Mouse (Mus musculus): ENCODE measurements around the gene Lrrc40.
A peak's percentile ranks its signal among the peaks of the same experiment; 100 is the strongest.

Lrrc40 gene

DNA sequence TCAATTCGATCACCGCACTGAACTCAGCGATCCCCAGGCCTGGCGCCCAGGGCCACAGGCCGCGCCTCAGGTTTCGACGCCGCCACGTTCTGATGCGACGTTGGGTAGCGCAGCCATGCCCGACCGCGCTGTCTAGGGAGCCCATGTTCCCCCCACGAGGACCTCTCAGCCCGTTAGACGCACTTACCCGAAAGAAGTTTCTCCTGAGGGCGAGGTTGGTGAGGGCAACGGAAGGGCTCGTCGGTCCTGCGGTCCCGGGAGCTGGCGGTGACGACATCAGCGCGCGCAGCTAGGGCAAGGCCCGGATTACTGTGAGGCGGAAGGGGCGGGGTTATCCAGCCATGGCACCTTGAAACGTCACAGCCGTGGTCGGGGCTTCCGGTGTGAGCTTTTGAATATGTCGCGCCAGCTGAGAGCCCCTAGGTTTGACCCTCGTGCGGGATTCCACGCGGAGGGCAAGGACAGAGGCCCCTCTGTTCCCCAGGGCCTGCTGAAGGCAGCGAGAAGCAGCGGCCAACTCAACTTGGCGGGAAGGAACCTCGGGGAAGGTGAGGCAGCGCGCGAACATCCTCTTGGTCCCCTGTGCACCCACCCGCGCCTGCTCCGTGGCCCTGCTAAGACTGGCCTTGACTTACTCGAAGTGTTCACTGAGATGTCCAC lies at the start of gene Lrrc40, which contains the start of gene Srsf11:
TSS of gene Lrrc40 (plus strand) at position 334 of the 660 bp plus-strand sequence.
TSS of gene Srsf11 (minus strand) at position 311 of the 660 bp plus-strand sequence.
- DNase-seq: peak; percentile 92 to 94

- no peak for DNase-seq
Observed at GRCm38 (mm10) chr3:157993322-157993721, 43.1 kb upstream of the Lrrc40 start.

- DNase-seq: no peak
Observed at GRCm38 (mm10) chr3:157995726-157996125, 40.7 kb upstream of the Lrrc40 start.

- DNase-seq: no peak
Observed at GRCm38 (mm10) chr3:157998742-157999369, 37.6 kb upstream of the Lrrc40 start.

DNA sequence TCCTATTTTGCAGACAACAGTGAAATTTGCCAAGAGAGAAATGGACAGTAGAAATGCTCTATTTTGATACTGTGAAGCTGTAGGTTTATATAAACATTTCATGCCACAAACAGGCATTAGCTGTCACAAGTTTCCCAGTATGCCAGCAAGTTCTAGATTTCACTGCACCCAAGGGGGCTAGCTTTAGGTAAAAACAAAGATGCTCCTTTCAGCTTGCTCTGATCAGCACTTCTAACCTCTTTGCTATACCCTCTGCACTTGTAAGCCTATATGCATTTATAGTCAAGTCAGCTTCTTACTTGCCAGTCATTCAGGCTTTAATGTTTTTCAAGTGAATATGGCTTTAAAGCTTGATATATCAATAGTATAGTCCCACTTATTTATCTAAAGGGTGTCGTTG lies 27.8 kb upstream of the Lrrc40 start:
- no peak for DNase-seq

GRCm38 (mm10) chr3:158009762-158010320 lies 26.6 kb upstream of the Lrrc40 start:
- DNase-seq: no peak

GRCm38 (mm10) chr3:158031371-158031925 lies 5.0 kb upstream of the Lrrc40 start:
- DNase-seq: peak; percentile 87 to 88

- DNase-seq: no peak
Observed at GRCm38 (mm10) chr3:158032106-158032505, 4.4 kb upstream of the Lrrc40 start.

DNA sequence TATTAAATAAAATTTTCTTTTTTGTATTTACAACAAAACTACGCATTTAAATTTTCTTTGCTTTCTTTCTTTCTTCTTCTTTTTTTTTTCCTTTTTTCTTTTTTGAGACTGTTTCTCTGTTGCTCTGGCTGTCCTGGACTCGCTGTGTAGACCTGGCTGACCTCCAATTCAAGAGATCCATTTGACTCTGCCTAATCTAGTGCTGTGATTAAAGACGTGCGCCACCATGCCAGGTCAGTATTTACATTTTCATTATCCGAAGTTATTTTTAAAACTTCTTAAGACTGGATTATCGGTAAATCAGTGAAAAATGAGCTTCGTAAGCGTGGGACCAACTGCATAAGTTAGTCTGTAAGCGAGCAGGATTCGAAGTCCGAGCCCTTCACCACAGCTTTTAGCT lies 596 bp upstream of the Lrrc40 start:
- DNase-seq: no peak

DNA sequence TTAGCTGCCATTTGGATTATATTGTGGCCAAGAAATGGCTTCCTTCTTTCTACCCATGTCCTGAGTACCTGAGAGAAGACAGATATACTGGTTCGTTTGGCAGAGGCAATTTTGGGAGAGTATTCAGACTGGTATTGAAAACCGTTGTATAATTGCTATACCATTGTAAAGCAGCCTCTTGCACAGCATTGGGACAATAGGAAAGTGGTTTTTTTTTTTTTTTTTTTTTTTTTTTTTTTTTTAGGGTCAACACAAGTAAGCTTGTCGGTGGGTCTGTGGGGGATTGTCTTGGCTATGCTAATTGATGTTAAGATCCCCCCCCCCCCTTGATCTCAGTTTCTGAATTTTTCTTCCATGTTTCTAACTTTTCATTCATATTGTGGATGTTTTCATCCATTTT lies 1.6 kb downstream of the Lrrc40 start:
- DNase-seq: no peak

DNA sequence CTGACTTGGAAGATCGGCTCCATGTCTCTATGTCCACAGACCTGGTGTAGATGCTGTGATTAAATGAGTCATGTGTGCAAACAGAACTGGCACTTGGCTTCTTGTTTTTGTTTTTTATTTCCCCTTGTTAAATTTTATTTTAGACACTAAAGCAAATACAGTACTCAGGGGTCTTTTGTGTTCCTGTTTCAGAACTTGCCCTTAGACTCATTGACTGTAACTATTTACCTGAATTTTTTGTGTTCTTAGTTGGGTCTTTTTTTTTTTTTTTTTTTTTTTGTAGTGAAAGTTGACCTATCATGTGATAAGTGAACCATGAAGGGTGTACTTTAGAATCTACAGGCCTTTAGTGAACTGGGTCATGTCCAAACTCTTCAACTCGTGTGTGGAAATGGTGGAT lies 4.3 kb downstream of the Lrrc40 start:
- no peak for DNase-seq

DNA sequence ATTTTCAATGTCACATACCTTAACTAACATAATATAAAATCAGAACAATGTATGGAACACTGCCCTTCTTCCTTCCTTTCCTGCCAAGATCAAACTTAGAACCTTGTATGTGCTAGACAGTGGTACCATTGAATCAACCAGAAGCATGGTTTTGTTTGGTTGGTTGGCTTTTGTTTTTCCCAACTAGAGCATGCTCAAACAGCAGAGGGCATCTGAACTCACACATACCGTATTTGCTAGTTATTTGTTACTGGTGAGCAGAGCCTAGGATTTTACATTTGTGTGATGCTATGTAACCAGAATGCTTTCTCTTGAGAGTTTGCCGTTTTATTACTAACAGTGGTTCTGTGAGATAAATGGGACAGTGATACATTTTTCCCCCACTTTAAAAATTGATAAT lies 13.0 kb downstream of the Lrrc40 start:
- no peak for DNase-seq

GRCm38 (mm10) chr3:158060621-158061291 lies 24.3 kb downstream of the Lrrc40 start:
- no peak for DNase-seq

GRCm38 (mm10) chr3:158061811-158062523 lies 25.5 kb downstream of the Lrrc40 start:
- no peak for DNase-seq

DNA sequence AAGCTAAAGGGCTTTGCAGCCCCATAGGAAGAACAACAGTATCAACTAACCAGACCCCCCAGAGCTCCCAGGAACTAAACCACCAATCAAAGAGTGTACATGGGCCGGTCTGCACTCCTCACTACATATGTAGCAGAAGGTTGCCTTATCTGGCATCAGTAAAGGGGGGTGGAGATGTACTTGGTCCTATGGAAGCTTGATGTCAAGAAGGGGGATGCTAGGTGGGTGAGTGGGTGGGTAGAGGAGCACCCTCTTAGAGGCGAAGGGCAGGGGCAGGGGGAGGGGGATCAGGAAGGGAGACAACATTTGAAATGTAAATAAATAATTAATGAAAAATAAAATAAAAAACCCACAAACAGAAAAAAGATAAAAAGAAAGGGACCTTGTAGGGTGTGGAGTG lies 28.8 kb downstream of the Lrrc40 start:
- DNase-seq: no peak

DNA sequence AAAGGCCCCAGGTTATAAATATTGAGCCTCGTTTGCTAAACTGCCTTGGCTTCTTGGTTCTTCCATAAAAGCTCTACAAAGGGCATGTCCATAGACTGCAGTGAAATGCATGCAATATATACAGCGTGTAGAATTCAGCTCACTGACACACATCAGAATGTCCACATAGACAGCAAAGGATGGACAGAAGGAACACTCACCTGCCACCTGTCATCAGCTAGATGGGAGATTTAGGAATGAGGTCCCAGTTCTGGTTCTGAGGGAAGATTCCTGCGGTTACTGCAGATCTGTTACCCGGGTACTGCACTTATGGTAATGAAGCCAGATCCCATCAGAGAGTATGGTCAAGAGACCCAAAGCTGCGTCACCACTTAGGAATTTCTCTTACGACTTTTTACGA lies 31.5 kb downstream of the Lrrc40 start:
- no peak for DNase-seq

GRCm38 (mm10) chr3:158068613-158069263 lies 32.3 kb downstream of the Lrrc40 start:
- no peak for DNase-seq

GRCm38 (mm10) chr3:158075004-158075403 lies 38.5 kb downstream of the Lrrc40 start:
- no peak for DNase-seq

- no peak for DNase-seq
Observed at GRCm38 (mm10) chr3:158076685-158077379, 40.4 kb downstream of the Lrrc40 start.

DNA sequence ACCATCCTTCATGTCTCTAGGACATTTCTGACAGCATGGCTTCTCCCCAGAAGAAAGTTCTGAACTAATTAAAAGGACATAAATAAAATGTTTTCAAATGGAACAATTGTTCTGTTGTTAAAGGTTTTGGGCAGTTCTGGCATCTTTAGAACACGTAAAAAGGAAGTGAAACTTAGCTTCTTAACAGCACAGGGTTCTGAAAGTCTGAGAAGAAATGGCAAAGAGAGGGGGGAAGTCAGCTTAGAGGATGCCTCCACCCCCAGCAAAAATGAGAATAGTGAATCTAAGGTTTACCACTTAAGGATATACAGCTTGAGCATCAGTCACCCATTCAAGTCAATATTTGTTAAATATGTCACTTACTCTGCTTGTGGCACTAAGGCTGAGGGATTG lies 40.9 kb downstream of the Lrrc40 start:
- no peak for DNase-seq

- no peak for DNase-seq
Observed at GRCm38 (mm10) chr3:158077828-158078227, 41.4 kb downstream of the Lrrc40 start.

DNA sequence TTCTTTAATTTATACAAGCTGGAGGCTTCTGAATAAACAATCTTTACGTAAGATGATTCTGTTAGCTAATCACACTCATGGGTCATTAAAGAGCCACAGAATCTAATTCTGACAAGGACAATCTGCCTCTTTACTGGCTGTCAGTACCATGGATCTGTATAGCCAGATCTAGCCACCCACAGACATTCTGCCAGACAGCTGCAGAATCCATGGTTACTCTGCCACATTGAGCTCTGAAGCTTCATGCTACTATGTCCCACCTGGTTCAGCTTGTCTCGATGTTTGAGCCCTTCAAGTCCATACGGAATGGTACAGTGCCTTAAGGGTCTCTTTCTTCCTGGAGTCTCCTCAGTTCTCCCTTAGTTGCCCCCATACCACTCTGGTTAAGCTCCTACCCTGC lies 55.1 kb downstream of the Lrrc40 start:
- no peak for DNase-seq
